28 mouse cellular contexts compared by ENCODE assay signal in the genomic region with DNA sequence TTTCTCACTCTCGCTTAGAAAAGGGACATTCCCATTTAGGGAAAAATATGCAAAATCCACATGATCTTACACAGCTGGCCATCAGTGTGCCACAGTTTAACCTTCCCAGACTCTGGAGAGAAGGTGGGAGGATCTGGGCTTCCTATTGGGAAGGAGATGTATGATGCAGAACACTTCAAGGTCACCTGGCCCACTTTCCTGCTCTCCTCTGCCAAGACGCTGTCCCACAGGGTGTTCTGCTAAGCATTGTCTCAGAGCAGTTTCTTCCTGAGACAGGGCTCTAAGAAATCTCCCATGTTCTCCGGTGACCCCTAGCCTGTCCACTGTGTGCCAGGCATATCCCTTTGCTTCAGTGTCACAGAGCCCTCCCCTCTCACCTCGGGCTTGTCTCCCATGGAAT.
DNase-seq lines count a peak whose midpoint lies in the region; ATAC-seq and TF ChIP-seq lines count a peak whose summit lies in the region.
"Had no signal": no experiment of that assay in that cellular context is flagged by ENCODE, and none has a peak within 500 bp of the region (broad histone marks: within the 10 kb centered on the region; RNA-seq: fewer than 3 reads in every experiment).

No protein-coding gene starts in this region.

- TF ChIP-seq EP300 in heart, adult 2 months (IDR thresholded peaks at IDR 0.05; ENCODE audit: insufficient read depth, low read depth, low read length) = no peak

- H3K27me3 ChIP-seq in heart, adult 2 months (ENCODE audit: control insufficient read depth, insufficient read depth, low read length) = no peaks in the 10 kb centered on the region
- no peaks in the 10 kb centered on the region for H3K27me3 ChIP-seq in stomach, embryonic 16.5 days (ENCODE audit: control insufficient read depth, insufficient read depth, low read length)
- H3K27me3 ChIP-seq: CH12.LX; forebrain, embryonic 13.5 days; heart, embryonic 13.5 days; Patski had no signal

- H3K4me1 ChIP-seq in heart, adult 2 months (ENCODE audit: control insufficient read depth, insufficient read depth, low read length) = no peaks in the 10 kb centered on the region
- H3K4me1 ChIP-seq in stomach, embryonic 16.5 days (ENCODE audit: control insufficient read depth, insufficient read depth, low read length) = no peaks in the 10 kb centered on the region
- H3K4me1 ChIP-seq: forebrain, embryonic 10.5 days; forebrain, embryonic 13.5 days; heart, embryonic 10.5 days; heart, embryonic 13.5 days had no signal

- peak; percentile 68; the same call in 1 of the 2 replicates for ATAC-seq in stomach, embryonic 16.5 days (ENCODE audit: insufficient read depth, low FRiP score)
- ATAC-seq: forebrain, embryonic 13.5 days; forebrain, embryonic 16.5 days; hindbrain, postnatal 0 days; Patski had no signal

- 65% methylated on average over 4 of the region's 4 CpGs for WGBS in heart, adult 2 months
- 58% methylated on average over 4 of the region's 4 CpGs for WGBS in stomach, embryonic 16.5 days

- TF ChIP-seq POLR2A in heart, adult 2 months (IDR thresholded peaks at IDR 0.05; ENCODE audit: insufficient read depth, low read depth, low read length) = no peak

- no peak overlapping the region for H3K4me3 ChIP-seq in heart, adult 2 months
- no peak overlapping the region for H3K4me3 ChIP-seq in stomach, embryonic 16.5 days (replicated peaks; ENCODE audit: low read length)
- H3K4me3 ChIP-seq: forebrain, embryonic 10.5 days; forebrain, embryonic 13.5 days; gastrocnemius, adult 2 months; heart, embryonic 10.5 days; heart, embryonic 13.5 days had no signal

- no peak for TF ChIP-seq CTCF in heart, adult 2 months (IDR thresholded peaks at IDR 0.05)

- intact Hi-C loops in heart, adult 2 months (cut with DNase I) = no loop called here

- no peak overlapping the region for H3K27ac ChIP-seq in heart, adult 2 months
- H3K27ac ChIP-seq in stomach, embryonic 16.5 days (ENCODE audit: low read length) = no peak overlapping the region
- H3K27ac ChIP-seq: forebrain, embryonic 10.5 days; forebrain, embryonic 13.5 days; gastrocnemius, adult 2 months; heart, embryonic 10.5 days; heart, embryonic 13.5 days; hindbrain, embryonic 14.5 days; hindbrain, postnatal 0 days had no signal

- no peaks in the 10 kb centered on the region for H3K79me2 ChIP-seq in heart, adult 2 months (replicated peaks; ENCODE audit: control insufficient read depth, insufficient read depth, low read length)

- no peak overlapping the region for H3K4me2 ChIP-seq in stomach, embryonic 16.5 days (ENCODE audit: low read depth, low read length)
- H3K4me2 ChIP-seq: forebrain, embryonic 13.5 days; heart, embryonic 13.5 days; hindbrain, embryonic 14.5 days had no signal

- H3K9me3 ChIP-seq in stomach, embryonic 16.5 days (replicated peaks; ENCODE audit: control insufficient read depth, low read length) = no peaks in the 10 kb centered on the region
- H3K9me3 ChIP-seq: forebrain, embryonic 10.5 days; forebrain, embryonic 13.5 days; G1E; heart, embryonic 10.5 days; heart, embryonic 13.5 days had no signal

- no peak overlapping the region for H3K9ac ChIP-seq in heart, adult 2 months (ENCODE audit: low read depth, low read length)
- H3K9ac ChIP-seq in stomach, embryonic 16.5 days (ENCODE audit: low read length) = no peak overlapping the region
- H3K9ac ChIP-seq: forebrain, embryonic 13.5 days; heart, embryonic 13.5 days; hindbrain, embryonic 14.5 days had no signal

- DNase-seq in heart, adult 11 months = peak; percentile 35
- no peak for DNase-seq in heart, adult 2 months
- peak; percentile 42 to 44 for DNase-seq in urinary bladder, postnatal 4 days (ENCODE audit: low spot score in 2 of 2)
- DNase-seq in urinary bladder, postnatal 36 days (ENCODE audit: low spot score in 2 of 2) = no peak
- peak; percentile 36 for DNase-seq in testis, postnatal 14 days (ENCODE audit: low spot score)
- DNase-seq in thymus, postnatal 10 days (ENCODE audit: low spot score in 2 of 2) = no peak
- no peak for DNase-seq in layer of hippocampus, postnatal 36 days
- DNase-seq: adrenal gland, postnatal 10 days; B cell, adult 2 months; cerebellum, adult 11-12 months; cerebellum, adult 8-10 months; cerebellum, postnatal 10 days; gastrocnemius, adult 2 months; gastrocnemius, postnatal 14 days; heart, adult 18-20 months; heart, postnatal 14 days; heart, postnatal 4 days had no signal

- H3K36me3 ChIP-seq in heart, adult 2 months (ENCODE audit: control insufficient read depth, insufficient read depth, low read length) = no peaks in the 10 kb centered on the region
- H3K36me3 ChIP-seq in stomach, embryonic 16.5 days (ENCODE audit: control insufficient read depth, insufficient read depth, low read length) = 0 out of 2 replicates have a peak, but pooled peaks cover 3% of the 10 kb centered on the region
- H3K36me3 ChIP-seq: heart, embryonic 10.5 days had no signal

Comparison
In these comparisons a context has a peak if more than half of its experiments do, and no peak if none do; other contexts are left out.
1. DNase-seq: peak in heart, adult 11 months (single experiment), urinary bladder, postnatal 4 days (2 of 2) and testis, postnatal 14 days (single experiment); none in heart, adult 2 months (0 of 2), urinary bladder, postnatal 36 days (0 of 2), thymus, postnatal 10 days (0 of 2) and layer of hippocampus, postnatal 36 days (0 of 2).